Mouse (Mus musculus) midbrain, embryonic 15.5 days (tissue): ENCODE measurements at regions not wholly inside any gene's neighbourhood (a gene's known extent, or its start where the extent isn't known, plus 50 kb on each side); places are given as distances from the start of the nearest gene placed in this dataset.

Experiments used
- ATAC-seq: fragments of 200-750 bp; cut with Nextera tagmentation; replicated peaks from 2 replicates; pipeline ENCODE4 v1.8.0; 2017; ENCODE audit warnings: moderate TSS enrichment
- H3K27ac ChIP-seq: fragments of 300-500 bp; sonication (generic); 2 replicates; pipeline ENCODE4 v1.5.1; 2015; ENCODE audit warnings: mild to moderate bottlenecking, inconsistent platforms
- H3K27me3 ChIP-seq: fragments of 300-500 bp; sonication (generic); replicated peaks from 2 replicates; pipeline ENCODE4 v1.6.1; 2015; ENCODE audit warnings: inconsistent platforms
- H3K36me3 ChIP-seq: fragments of 300-500 bp; sonication (generic); replicated peaks from 2 replicates; pipeline ENCODE4 v1.6.1; 2015; ENCODE audit warnings: inconsistent platforms
- H3K4me1 ChIP-seq: fragments of 300-500 bp; sonication (generic); 2 replicates; pipeline ENCODE4 v1.6.1; 2015; ENCODE audit warnings: inconsistent platforms
- H3K4me2 ChIP-seq: fragments of 300-500 bp; sonication (generic); 2 replicates; pipeline ENCODE4 v1.6.1; 2015; ENCODE audit warnings: inconsistent platforms, mild to moderate bottlenecking, moderate library complexity
- H3K4me3 ChIP-seq: fragments of 300-500 bp; sonication (generic); 2 replicates; pipeline ENCODE4 v1.5.1; 2015; ENCODE audit warnings: mild to moderate bottlenecking, inconsistent platforms
- H3K9ac ChIP-seq: fragments of 300-500 bp; sonication (generic); 2 replicates; pipeline ENCODE4 v1.6.1; 2015; ENCODE audit warnings: mild to moderate bottlenecking, inconsistent platforms
- H3K9me3 ChIP-seq: fragments of 300-500 bp; sonication (generic); 2 replicates; pipeline ENCODE4 v1.6.1; 2016; ENCODE audit warnings: inconsistent platforms
- WGBS: fragments of 180-500 bp; shearing (Covaris S2); methylation state at CpG from one replicate; pipeline ENCODE4 v1.1.7; 2015; ENCODE audit warnings: mixed read lengths; 5-methylcytosine and 5-hydroxymethylcytosine counted together

GRCm38 (mm10) chr5:77806334-77807157 is 398.7 kb upstream of the Igfbp7 start:
- peak; percentile 65 for ATAC-seq
- WGBS = 19% methylated on average over 9 of the region's 9 CpGs
- H3K9ac ChIP-seq = no peak overlapping the region

DNA sequence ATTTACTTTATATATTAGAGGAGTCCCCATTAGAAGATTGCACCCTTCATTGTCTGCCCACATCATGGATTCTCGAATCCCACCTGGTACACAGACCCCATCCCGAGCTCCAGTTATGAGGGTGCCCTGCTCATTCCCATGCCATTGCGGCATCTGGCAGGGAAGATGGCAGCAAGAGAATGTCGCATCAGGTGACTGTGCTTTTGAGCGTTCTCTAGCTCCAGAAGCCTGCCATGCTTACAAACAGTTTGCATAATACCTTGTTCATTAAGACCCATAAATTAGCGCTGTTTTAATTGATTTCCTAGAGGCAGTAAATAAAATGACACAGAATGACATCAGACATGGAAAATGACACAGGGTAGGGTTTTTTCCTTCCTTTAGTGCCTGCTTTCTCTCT is 398.0 kb upstream of the Igfbp7 start:
- 0 out of 2 replicates have a peak overlapping the region, but pooled peaks have one; percentile 10 for H3K27ac ChIP-seq
- WGBS = 72% methylated on average over 6 of the region's 6 CpGs
- H3K4me2 ChIP-seq = no peak overlapping the region
- no peak overlapping the region for H3K9ac ChIP-seq
- no peak overlapping the region for H3K4me3 ChIP-seq
- peaks cover 20% of the 10 kb centered on the region for H3K4me1 ChIP-seq
- H3K27me3 ChIP-seq = no peaks in the 10 kb centered on the region
- H3K9me3 ChIP-seq = no peaks in the 10 kb centered on the region
- ATAC-seq = 0 out of 2 replicates have a peak, but pooled peaks have one; percentile 8
- no peaks in the 10 kb centered on the region for H3K36me3 ChIP-seq

More at GRCm38 (mm10) chr5:77806334-77807157, 398.7 kb upstream of the Igfbp7 start:
- Histone ChIP-seq H3K4me2 (no peak overlapping the region), H3K27ac (peak overlapping the region; percentile 54), H3K4me3 (no peak overlapping the region), H3K4me1 (peaks cover 20% of the 10 kb centered on the region), H3K36me3 (no peaks in the 10 kb centered on the region), H3K27me3 (no peaks in the 10 kb centered on the region), H3K9me3 (no peaks in the 10 kb centered on the region)

DNA sequence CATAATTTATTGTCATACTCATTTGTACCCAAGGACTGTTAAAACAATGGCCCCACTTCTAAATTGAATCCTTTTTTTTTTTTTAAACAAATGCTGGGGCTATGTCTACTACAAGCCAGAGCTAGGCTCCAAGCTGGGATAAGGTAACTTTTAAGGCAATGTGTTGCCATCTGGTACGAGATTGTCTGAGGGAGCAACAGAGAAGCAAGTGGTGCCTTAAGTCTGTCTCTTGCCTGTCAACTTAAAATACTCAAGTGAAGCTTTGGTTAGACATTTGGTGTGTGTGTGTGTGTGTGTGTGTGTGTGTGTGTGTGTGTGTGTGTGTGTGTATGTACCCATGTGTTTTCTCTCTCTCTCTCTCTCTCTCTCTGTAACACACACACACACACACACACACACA is 397.5 kb upstream of the Igfbp7 start:
- Histone ChIP-seq H3K9ac (no peak overlapping the region), H3K4me3 (no peak overlapping the region), H3K4me1 (peaks cover 20% of the 10 kb centered on the region), H3K27me3 (no peaks in the 10 kb centered on the region), H3K27ac (no peak overlapping the region), H3K9me3 (no peaks in the 10 kb centered on the region), H3K4me2 (no peak overlapping the region), H3K36me3 (no peaks in the 10 kb centered on the region)
- WGBS = 90% methylated on average over 1 of the region's 1 CpGs
- ATAC-seq = no peak

- ATAC-seq = 0 out of 2 replicates have a peak, but pooled peaks have one; percentile 28
- peaks cover 20% of the 10 kb centered on the region for H3K4me1 ChIP-seq
- peak overlapping the region; percentile 48; the same call in 1 of the 2 replicates for H3K27ac ChIP-seq
- H3K36me3 ChIP-seq = no peaks in the 10 kb centered on the region
- 50% methylated on average over 9 of the region's 9 CpGs for WGBS
- no peak overlapping the region for H3K9ac ChIP-seq
- no peak overlapping the region for H3K4me3 ChIP-seq
- H3K9me3 ChIP-seq = no peaks in the 10 kb centered on the region
- H3K27me3 ChIP-seq = no peaks in the 10 kb centered on the region
- H3K4me2 ChIP-seq = no peak overlapping the region
Measured at GRCm38 (mm10) chr5:77804113-77804512, 396.3 kb upstream of the Igfbp7 start.

DNA sequence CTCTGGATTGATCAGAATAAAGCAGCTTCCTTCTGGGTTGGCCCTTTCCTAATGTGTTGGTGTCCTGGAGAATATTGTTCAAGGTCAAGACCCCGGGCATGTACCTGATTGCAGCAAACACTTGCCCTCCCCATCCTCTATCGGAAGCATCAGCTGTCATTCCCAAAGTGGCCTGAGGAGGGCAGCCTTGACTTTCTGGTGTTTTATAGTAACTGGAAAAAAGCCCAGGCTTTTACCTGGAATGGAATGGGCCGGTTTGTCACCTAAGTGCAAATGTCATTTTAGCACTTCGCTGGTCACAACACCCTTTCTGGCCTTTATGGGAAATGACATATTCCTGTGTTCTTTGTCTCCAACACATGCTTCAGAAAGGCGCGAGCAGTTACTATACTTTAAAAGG is 395.7 kb upstream of the Igfbp7 start:
- no peak overlapping the region for H3K4me3 ChIP-seq

DNA sequence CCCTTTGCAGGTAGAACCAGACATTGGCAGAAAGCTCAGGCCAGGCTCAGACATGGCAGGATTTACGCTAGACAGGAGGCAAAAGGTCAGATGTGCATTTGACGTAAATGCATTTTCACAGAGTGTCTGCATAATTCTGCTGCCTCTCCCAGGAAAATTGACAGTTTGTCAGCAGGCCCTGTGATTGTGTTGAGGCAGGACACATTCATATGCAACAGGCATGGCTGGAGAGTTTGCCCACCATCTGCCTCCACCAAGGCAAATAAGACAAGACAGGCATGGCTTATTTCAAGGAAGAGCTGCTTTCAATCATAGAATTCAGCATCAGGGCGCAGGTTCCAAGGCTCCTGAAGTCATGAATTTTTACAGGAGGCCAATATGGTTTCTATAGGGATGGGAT is 389.1 kb upstream of the Igfbp7 start:
- no peak for ATAC-seq
- no peaks in the 10 kb centered on the region for H3K9me3 ChIP-seq
- 44% methylated on average over 3 of the region's 3 CpGs for WGBS
- no peak overlapping the region for H3K27ac ChIP-seq
- H3K9ac ChIP-seq = no peak overlapping the region
- H3K4me2 ChIP-seq = no peak overlapping the region
- no peak overlapping the region for H3K4me3 ChIP-seq
- no peaks in the 10 kb centered on the region for H3K27me3 ChIP-seq
- no peaks in the 10 kb centered on the region for H3K4me1 ChIP-seq
- no peaks in the 10 kb centered on the region for H3K36me3 ChIP-seq

More for the DNA sequence above, 395.7 kb upstream of the Igfbp7 start:
- no peaks in the 10 kb centered on the region for H3K36me3 ChIP-seq
- peaks cover 20% of the 10 kb centered on the region for H3K4me1 ChIP-seq
- H3K4me2 ChIP-seq = no peak overlapping the region
- H3K27ac ChIP-seq = peak overlapping the region; percentile 48; the same call in 1 of the 2 replicates
- no peak overlapping the region for H3K9ac ChIP-seq
- H3K9me3 ChIP-seq = no peaks in the 10 kb centered on the region
- ATAC-seq = no peak
- WGBS = 56% methylated on average over 6 of the region's 6 CpGs
- H3K27me3 ChIP-seq = no peaks in the 10 kb centered on the region

DNA sequence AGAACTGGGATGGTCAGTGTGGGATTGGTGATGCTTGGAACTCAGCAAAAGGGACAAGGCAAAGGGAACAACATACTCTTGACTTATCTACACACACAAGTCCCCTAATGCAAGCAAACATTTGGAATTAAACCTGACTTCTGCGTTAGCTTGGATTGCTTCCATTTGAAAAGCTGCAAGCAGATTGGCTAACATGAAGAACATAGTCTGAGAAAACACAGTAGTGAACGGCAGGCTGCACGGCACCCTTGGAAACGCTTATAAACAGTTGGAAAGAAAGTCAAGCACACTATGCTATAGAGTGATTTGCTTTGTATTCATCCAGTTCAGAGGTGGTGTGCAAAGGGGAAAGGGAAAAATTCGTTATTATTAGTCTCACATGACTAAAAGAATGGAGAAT is 387.9 kb upstream of the Igfbp7 start:
- no peaks in the 10 kb centered on the region for H3K36me3 ChIP-seq
- no peak overlapping the region for H3K27ac ChIP-seq
- H3K27me3 ChIP-seq = no peaks in the 10 kb centered on the region
- no peaks in the 10 kb centered on the region for H3K9me3 ChIP-seq
- no peak overlapping the region for H3K9ac ChIP-seq
- no peak overlapping the region for H3K4me3 ChIP-seq
- no peak overlapping the region for H3K4me2 ChIP-seq
- no peak for ATAC-seq
- H3K4me1 ChIP-seq = no peaks in the 10 kb centered on the region
- 74% methylated on average over 5 of the region's 5 CpGs for WGBS

DNA sequence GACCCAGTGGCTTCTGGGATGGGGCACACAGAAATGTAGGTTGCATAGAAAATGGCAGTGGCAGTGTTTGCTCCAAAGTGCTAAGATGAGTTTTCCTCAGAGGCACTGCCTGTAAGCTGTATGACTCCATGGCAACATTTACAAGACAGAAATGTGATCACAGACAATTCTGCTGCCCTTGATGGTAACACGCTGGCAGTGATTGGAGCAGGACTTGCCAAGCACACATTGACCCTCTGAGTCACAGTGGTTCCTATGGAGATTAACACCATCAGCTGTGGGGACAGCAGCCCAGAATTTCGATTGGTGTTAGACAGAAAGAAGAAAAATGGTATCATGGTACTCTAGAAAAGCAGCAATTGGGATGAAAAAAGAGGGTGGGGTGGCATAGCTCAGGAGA is 376.1 kb upstream of the Igfbp7 start:
- Histone ChIP-seq H3K9ac (no peak overlapping the region), H3K4me2 (no peak overlapping the region), H3K27me3 (no peaks in the 10 kb centered on the region), H3K36me3 (no peaks in the 10 kb centered on the region), H3K9me3 (no peaks in the 10 kb centered on the region), H3K4me1 (no peaks in the 10 kb centered on the region), H3K27ac (no peak overlapping the region), H3K4me3 (no peak overlapping the region)
- WGBS = 54% methylated on average over 2 of the region's 2 CpGs
- peak; percentile 60 for ATAC-seq

DNA sequence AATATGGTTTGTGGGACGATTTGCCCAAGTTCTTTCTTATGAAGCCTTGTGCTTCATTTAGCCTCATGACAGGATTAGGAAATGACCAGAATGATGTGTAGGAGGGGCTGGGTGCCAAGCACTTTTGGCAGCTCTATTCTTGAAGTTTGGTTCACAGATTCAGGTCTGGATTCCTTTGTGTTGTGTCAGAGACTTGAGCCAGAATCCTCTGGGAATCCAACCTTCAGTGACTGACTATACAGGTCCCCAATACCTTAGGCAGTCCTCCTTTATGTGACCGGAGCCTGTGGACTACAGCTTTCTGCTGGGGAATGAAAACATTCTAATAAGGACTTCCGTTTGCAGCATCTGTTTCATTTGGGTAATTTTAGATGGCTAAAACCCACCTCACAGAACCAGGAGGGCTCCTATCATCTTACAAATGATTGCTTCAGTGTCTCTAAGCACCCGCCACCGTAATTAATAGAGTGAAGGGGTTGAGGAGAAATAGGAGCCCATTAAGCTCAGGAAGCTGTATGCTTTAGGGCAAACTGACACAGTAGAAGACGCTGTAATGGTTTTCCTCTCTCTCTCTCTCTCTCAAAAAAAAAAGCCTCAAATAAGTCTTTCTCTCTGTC is 354.7 kb upstream of the Igfbp7 start:
- no peaks in the 10 kb centered on the region for H3K27me3 ChIP-seq
- H3K9me3 ChIP-seq = no peaks in the 10 kb centered on the region
- H3K9ac ChIP-seq = no peak overlapping the region
- no peak overlapping the region for H3K4me2 ChIP-seq
- H3K36me3 ChIP-seq = no peaks in the 10 kb centered on the region
- no peak overlapping the region for H3K4me3 ChIP-seq
- H3K4me1 ChIP-seq = no peaks in the 10 kb centered on the region
- 73% methylated on average over 6 of the region's 6 CpGs for WGBS
- no peak for ATAC-seq
- 0 out of 2 replicates have a peak overlapping the region, but pooled peaks have one; percentile 17 for H3K27ac ChIP-seq

GRCm38 (mm10) chr5:77762013-77762412 is 354.2 kb upstream of the Igfbp7 start:
- Histone ChIP-seq H3K4me1 (no peaks in the 10 kb centered on the region), H3K4me2 (no peak overlapping the region), H3K27me3 (no peaks in the 10 kb centered on the region), H3K9ac (no peak overlapping the region), H3K4me3 (no peak overlapping the region), H3K36me3 (no peaks in the 10 kb centered on the region), H3K9me3 (no peaks in the 10 kb centered on the region), H3K27ac (no peak overlapping the region)
- ATAC-seq = no peak
- 66% methylated on average over 6 of the region's 6 CpGs for WGBS

DNA sequence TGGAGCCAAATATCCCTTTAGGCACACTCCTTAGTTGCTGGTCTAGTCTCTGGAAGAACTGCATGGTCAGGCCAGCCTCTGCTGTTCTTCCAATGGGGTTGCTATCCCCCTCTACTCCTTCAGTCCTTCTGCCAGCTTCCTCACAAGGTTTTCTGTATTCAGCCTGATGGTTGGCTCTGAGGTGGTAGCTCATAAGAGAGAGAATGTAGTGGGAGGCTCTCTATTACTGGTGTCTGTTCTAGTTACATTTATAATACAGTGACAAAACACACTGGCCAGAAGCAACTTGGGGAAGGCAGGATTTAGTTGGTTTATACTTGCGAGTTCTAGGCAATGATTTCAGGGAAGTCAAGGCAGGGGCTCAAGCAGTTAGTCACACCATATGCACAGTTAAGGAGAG is 341.1 kb upstream of the Igfbp7 start:
- 91% methylated on average over 1 of the region's 1 CpGs for WGBS
- Histone ChIP-seq H3K9me3 (no peaks in the 10 kb centered on the region), H3K4me1 (no peaks in the 10 kb centered on the region), H3K36me3 (no peaks in the 10 kb centered on the region), H3K27me3 (no peaks in the 10 kb centered on the region), H3K9ac (no peak overlapping the region), H3K27ac (no peak overlapping the region), H3K4me2 (no peak overlapping the region), H3K4me3 (no peak overlapping the region)
- no peak for ATAC-seq

GRCm38 (mm10) chr5:77746604-77747003 is 338.8 kb upstream of the Igfbp7 start:
- 64% methylated on average over 5 of the region's 5 CpGs for WGBS
- 0 out of 2 replicates have a peak, but pooled peaks cover 2% of the 10 kb centered on the region for H3K4me1 ChIP-seq
- H3K4me2 ChIP-seq = no peak overlapping the region
- no peak overlapping the region for H3K4me3 ChIP-seq
- no peaks in the 10 kb centered on the region for H3K27me3 ChIP-seq
- no peaks in the 10 kb centered on the region for H3K9me3 ChIP-seq
- H3K9ac ChIP-seq = no peak overlapping the region
- no peaks in the 10 kb centered on the region for H3K36me3 ChIP-seq
- ATAC-seq = 0 out of 2 replicates have a peak, but pooled peaks have one; percentile 50
- H3K27ac ChIP-seq = peak overlapping the region; percentile 52; the same call in 1 of the 2 replicates
